Mouse (Mus musculus) hindbrain, embryonic 14.5 days (tissue): Measurements from ENCODE around the gene Krt13. TPM values are rescaled to one million over a fixed set of nuclear protein-coding genes. Genes with fewer than 3 reads are reported as not detected.

Experiments used
- ATAC-seq: fragments of 200-750 bp; cut with Nextera tagmentation; 2 replicates; pipeline ENCODE4 v1.8.0; 2017; ENCODE audit warnings: moderate number of reproducible peaks, mild to moderate bottlenecking, moderate TSS enrichment, moderate library complexity; ENCODE audit not compliant: low FRiP score
- DNase-seq: peaks from one replicate; pipeline ENCODE4 v3.0.0-alpha.2; 2015; ENCODE audit warnings: low spot score
- H3K27ac ChIP-seq: fragments of 300-500 bp; sonication (generic); 2 replicates; pipeline ENCODE4 v1.5.1; 2014; ENCODE audit warnings: mild to moderate bottlenecking, moderate library complexity
- H3K27me3 ChIP-seq: fragments of 300-500 bp; sonication (generic); 2 replicates; pipeline ENCODE4 v1.6.1; 2014; ENCODE audit warnings: mild to moderate bottlenecking, low read length, mixed read lengths; ENCODE audit not compliant: control insufficient read depth, insufficient read depth
- H3K36me3 ChIP-seq: fragments of 300-500 bp; sonication (generic); replicated peaks from 2 replicates; pipeline ENCODE4 v1.6.1; 2014; ENCODE audit not compliant: control insufficient read depth, insufficient read depth
- H3K4me1 ChIP-seq: fragments of 300-500 bp; sonication (generic); replicated peaks from 2 replicates; pipeline ENCODE4 v1.6.1; 2014; ENCODE audit warnings: antibody characterized with exemption, low read length, mixed read lengths; ENCODE audit not compliant: control insufficient read depth, insufficient read depth
- H3K4me2 ChIP-seq: fragments of 300-500 bp; sonication (generic); replicated peaks from 2 replicates; pipeline ENCODE4 v1.6.1; 2014; ENCODE audit warnings: mild to moderate bottlenecking, moderate library complexity
- H3K4me3 ChIP-seq: fragments of 300-500 bp; sonication (generic); replicated peaks from 2 replicates; pipeline ENCODE4 v1.5.1; 2014; ENCODE audit warnings: mild to moderate bottlenecking, low read length
- H3K9ac ChIP-seq: fragments of 300-500 bp; sonication (generic); 2 replicates; pipeline ENCODE4 v1.6.1; 2014
- H3K9me3 ChIP-seq: fragments of 300-500 bp; sonication (generic); 2 replicates; pipeline ENCODE4 v1.6.1; 2016; ENCODE audit warnings: low read length; ENCODE audit not compliant: control insufficient read depth
- WGBS: fragments of 180-500 bp; shearing (Covaris S2); extraction: QIAGEN DNeasy Blood & Tissue Kit; methylation state at CpG from one replicate; pipeline ENCODE4 v1.1.7; 2014; 5-methylcytosine and 5-hydroxymethylcytosine counted together
- polyA plus RNA-seq: library from polyadenylated mRNA; unstranded; fragments of >200 nt; fragmentation: Nextera tagmentation; extraction: Ambion mirVana; gene quantifications from 2 replicates; pipeline ENCODE4 v1.2.1, GENCODE M21; 2014

Krt13 gene
- polyA plus RNA-seq, 1 experiment from 2014 or later: not detected

GRCm38 (mm10) chr11:100088378-100089025 is 32.9 kb downstream of the Krt13 start:
- Histone ChIP-seq H3K27me3 (no peaks in the 10 kb centered on the region), H3K9me3 (no peaks in the 10 kb centered on the region), H3K4me1 (no peaks in the 10 kb centered on the region), H3K4me3 (no peak overlapping the region), H3K4me2 (no peak overlapping the region), H3K36me3 (no peaks in the 10 kb centered on the region), H3K27ac (no peak overlapping the region), H3K9ac (no peak overlapping the region)
- ATAC-seq: no peak
- WGBS: 71% methylated on average over 7 of the region's 7 CpGs
- no peak for DNase-seq

- Histone ChIP-seq H3K9ac (no peak within 1 kb of the TSS), H3K4me3 (no peak within 1 kb of the TSS), H3K27ac (no peak within 1 kb of the TSS), H3K4me1 (no peaks in the 10 kb centered on the region), H3K36me3 (no peaks in the 10 kb centered on the region), H3K4me2 (no peak within 1 kb of the TSS), H3K9me3 (no peaks in the 10 kb centered on the region), H3K27me3 (no peaks in the 10 kb centered on the region)
- DNase-seq (no peak), ATAC-seq (no peak)
- WGBS: 94% methylated on average over 10 of the region's 10 CpGs
Observed at GRCm38 (mm10) chr11:100087861-100088260, 33.5 kb downstream of the Krt13 start, which contains the start of gene Krt32. Krt32 (minus strand) TSS chr11:100088226.

- DNase-seq (no peak), ATAC-seq (no peak)
- Histone ChIP-seq H3K27ac (no peak overlapping the region), H3K36me3 (no peaks in the 10 kb centered on the region), H3K4me2 (no peak overlapping the region), H3K27me3 (no peaks in the 10 kb centered on the region), H3K4me3 (no peak overlapping the region), H3K4me1 (no peaks in the 10 kb centered on the region), H3K9ac (no peak overlapping the region), H3K9me3 (no peaks in the 10 kb centered on the region)
- 74% methylated on average over 1 of the region's 1 CpGs for whole genome bisulfite sequencing
Observed at GRCm38 (mm10) chr11:100073873-100074272, 47.5 kb downstream of the Krt13 start.

Other genes starting within 250 kb of the Krt13 start
- gene Krtap9-1, start 248.2 kb downstream of the Krt13 start, polyA plus RNA-seq: not detected in 2 replicates
- not detected in 2 replicates for gene Gm11567, start 242.4 kb downstream of the Krt13 start, polyA plus RNA-seq
- gene Krtap31-1, start 213.6 kb downstream of the Krt13 start, polyA plus RNA-seq: not detected in 2 replicates
- gene Gm11565, start 206.8 kb downstream of the Krt13 start, polyA plus RNA-seq: not detected in 2 replicates
- gene Krtap31-2, start 185.3 kb downstream of the Krt13 start, polyA plus RNA-seq: not detected in 2 replicates
- gene Krtap9-5, start 173.1 kb downstream of the Krt13 start, polyA plus RNA-seq: not detected in 2 replicates
- not detected in 2 replicates for gene Krtap29-1, start 142.5 kb downstream of the Krt13 start, polyA plus RNA-seq
- 0.16 and 0.29 TPM in 2 replicates for gene Krtap16-1, start 135.0 kb downstream of the Krt13 start, polyA plus RNA-seq
- gene Krtap17-1, start 127.6 kb downstream of the Krt13 start, polyA plus RNA-seq: 0.86 and 1.5 TPM in 2 replicates
- not detected in 2 replicates for gene Krt33a, start 105.4 kb downstream of the Krt13 start, polyA plus RNA-seq
- gene Krt33b, start 91.7 kb downstream of the Krt13 start, polyA plus RNA-seq: 0.13 TPM in 1 of 2 replicates, not detected in the other
- not detected in 2 replicates for gene Krt34, start 80.0 kb downstream of the Krt13 start, polyA plus RNA-seq
- gene Krt31, start 71.0 kb downstream of the Krt13 start, polyA plus RNA-seq: not detected in 2 replicates
- gene Krt32, start 33.3 kb downstream of the Krt13 start, polyA plus RNA-seq: not detected in 2 replicates
- not detected in 2 replicates for gene Krt35, start 25.3 kb downstream of the Krt13 start, polyA plus RNA-seq
- gene Krt36, start 15.9 kb downstream of the Krt13 start, polyA plus RNA-seq: not detected in 2 replicates
- 0.15 and 0.16 TPM in 2 replicates for gene Krt15, start 14.4 kb upstream of the Krt13 start, polyA plus RNA-seq
- 0.87 and 0.90 TPM in 2 replicates for gene Krt19, start 27.1 kb upstream of the Krt13 start, polyA plus RNA-seq
- gene Krt9, start 71.7 kb upstream of the Krt13 start, polyA plus RNA-seq: not detected in 2 replicates
- 0.23 TPM in 1 of 2 replicates, not detected in the other for gene Krt14, start 86.0 kb upstream of the Krt13 start, polyA plus RNA-seq
- gene Krt16, start 127.3 kb upstream of the Krt13 start, polyA plus RNA-seq: not detected in 2 replicates
- gene Krt17, start 139.5 kb upstream of the Krt13 start, polyA plus RNA-seq: 0.13 and 0.16 TPM in 2 replicates
- not detected in 2 replicates for gene Krt42, start 148.3 kb upstream of the Krt13 start, polyA plus RNA-seq
- 1,239 and 1,372 TPM in 2 replicates for gene Eif1, start 198.3 kb upstream of the Krt13 start, polyA plus RNA-seq
- 0.50 TPM in 1 of 2 replicates, not detected in the other for gene Gast, start 212.8 kb upstream of the Krt13 start, polyA plus RNA-seq
- gene Hap1, start 234.6 kb upstream of the Krt13 start, polyA plus RNA-seq: 105 and 137 TPM in 2 replicates